Mouse (Mus musculus): Measurements from ENCODE around the gene Traf3. TPM values are rescaled to one million over a fixed set of nuclear protein-coding genes. Genes with fewer than 3 reads are reported as not detected.

The Traf3 gene
- polyA plus RNA-seq, 1 experiment from 2014 or later, result 23.4 TPM

- H3K36me3 ChIP-seq, result peaks cover 28% of the 10 kb centered on the region
- no peaks in the 10 kb centered on the region; the same call in 1 of the 2 replicates for H3K4me1 ChIP-seq
- H3K27ac ChIP-seq, result peak overlapping the region; percentile 1; the same call in 1 of the 2 replicates
- no peak for ATAC-seq (ENCODE audit: low FRiP score)
- no peak overlapping the region for H3K4me2 ChIP-seq (replicated peaks)
- WGBS, result 79% methylated on average over 10 of the region's 10 CpGs
- no peak overlapping the region for H3K9ac ChIP-seq
- H3K9me3 ChIP-seq (replicated peaks), result peaks cover 15% of the 10 kb centered on the region
- no peak overlapping the region for H3K4me3 ChIP-seq
- H3K27me3 ChIP-seq, result no peaks in the 10 kb centered on the region
These were observed 59.1 kb downstream of the Traf3 start for GRCm38 (mm10) chr12:111225197-111225780.

GRCm38 (mm10) chr12:111227410-111227809 is 61.2 kb downstream of the Traf3 start:
- Histone ChIP-seq H3K9ac (no peak overlapping the region), H3K4me2 (replicated peaks) (no peak overlapping the region), H3K4me3 (no peak overlapping the region), H3K36me3 (peaks cover 8% of the 10 kb centered on the region), H3K27me3 (no peaks in the 10 kb centered on the region), H3K4me1 (no peaks in the 10 kb centered on the region; the same call in 1 of the 2 replicates), H3K9me3 (replicated peaks) (0 out of 2 replicates have a peak, but pooled peaks cover 2% of the 10 kb centered on the region), H3K27ac (no peak overlapping the region)
- no peak for ATAC-seq (ENCODE audit: low FRiP score)
- WGBS, result 85% methylated on average over 4 of the region's 4 CpGs

GRCm38 (mm10) chr12:111228488-111228887 is 62.3 kb downstream of the Traf3 start:
- H3K9ac ChIP-seq, result no peak overlapping the region
- H3K4me1 ChIP-seq, result no peaks in the 10 kb centered on the region; the same call in 1 of the 2 replicates
- H3K4me3 ChIP-seq, result no peak overlapping the region
- 95% methylated on average over 5 of the region's 5 CpGs for WGBS
- H3K27me3 ChIP-seq, result no peaks in the 10 kb centered on the region
- no peak overlapping the region for H3K27ac ChIP-seq
- no peaks in the 10 kb centered on the region for H3K9me3 ChIP-seq (replicated peaks)
- H3K4me2 ChIP-seq (replicated peaks), result no peak overlapping the region
- no peak for ATAC-seq (ENCODE audit: low FRiP score)
- no peaks in the 10 kb centered on the region for H3K36me3 ChIP-seq

- ATAC-seq (ENCODE audit: low FRiP score), result no peak
- H3K4me1 ChIP-seq, result no peaks in the 10 kb centered on the region
- no peak overlapping the region for H3K4me2 ChIP-seq (replicated peaks)
- no peaks in the 10 kb centered on the region for H3K9me3 ChIP-seq (replicated peaks)
- no peak overlapping the region for H3K9ac ChIP-seq
- no peaks in the 10 kb centered on the region for H3K27me3 ChIP-seq
- no peak overlapping the region for H3K4me3 ChIP-seq
- no peak overlapping the region for H3K27ac ChIP-seq
- 93% methylated on average over 2 of the region's 2 CpGs for WGBS
- H3K36me3 ChIP-seq, result peaks cover 6% of the 10 kb centered on the region; the same call in 1 of the 2 replicates
These were observed 64.6 kb downstream of the Traf3 start for GRCm38 (mm10) chr12:111230793-111231192.

- no peaks in the 10 kb centered on the region for H3K27me3 ChIP-seq
- no peak overlapping the region for H3K9ac ChIP-seq
- no peak overlapping the region for H3K4me2 ChIP-seq (replicated peaks)
- no peak for ATAC-seq (ENCODE audit: low FRiP score)
- no peak overlapping the region for H3K4me3 ChIP-seq
- peaks cover 6% of the 10 kb centered on the region for H3K4me1 ChIP-seq
- no peaks in the 10 kb centered on the region for H3K9me3 ChIP-seq (replicated peaks)
- WGBS, result 90% methylated on average over 4 of the region's 4 CpGs
- no peak overlapping the region for H3K27ac ChIP-seq
- peaks cover 21% of the 10 kb centered on the region; the same call in 1 of the 2 replicates for H3K36me3 ChIP-seq
These were observed 67.6 kb downstream of the Traf3 start for GRCm38 (mm10) chr12:111233798-111234197.

DNA sequence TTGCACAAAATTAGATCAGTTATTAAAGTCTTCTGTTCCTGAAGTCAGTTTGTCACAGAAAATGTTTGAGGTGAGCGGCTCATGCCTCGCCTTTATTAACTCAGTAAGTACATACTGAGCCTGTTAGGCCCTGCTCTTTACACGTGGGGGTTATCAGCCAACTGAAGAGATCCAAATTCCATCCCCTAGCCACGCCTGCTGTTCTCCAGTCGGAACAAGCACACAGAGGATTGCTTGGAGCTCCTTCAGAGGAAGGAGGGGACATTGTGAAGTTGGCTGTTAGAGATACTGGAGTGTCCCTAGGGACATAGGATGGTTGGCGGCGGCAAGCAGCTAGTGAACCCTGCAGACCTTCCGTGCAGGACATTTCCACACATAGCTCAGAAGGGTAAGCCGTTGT is 68.2 kb downstream of the Traf3 start:
- no peak for ATAC-seq (ENCODE audit: low FRiP score)
- 84% methylated on average over 9 of the region's 9 CpGs for WGBS
- no peaks in the 10 kb centered on the region for H3K27me3 ChIP-seq
- no peaks in the 10 kb centered on the region for H3K9me3 ChIP-seq (replicated peaks)
- H3K4me1 ChIP-seq, result peaks cover 7% of the 10 kb centered on the region
- no peak overlapping the region for H3K27ac ChIP-seq
- no peak overlapping the region for H3K4me3 ChIP-seq
- no peak overlapping the region for H3K9ac ChIP-seq
- peaks cover 21% of the 10 kb centered on the region; the same call in 1 of the 2 replicates for H3K36me3 ChIP-seq
- H3K4me2 ChIP-seq (replicated peaks), result no peak overlapping the region

- no peak overlapping the region for H3K27ac ChIP-seq
- H3K27me3 ChIP-seq, result no peaks in the 10 kb centered on the region
- H3K4me1 ChIP-seq, result peaks cover 7% of the 10 kb centered on the region
- 91% methylated on average over 6 of the region's 6 CpGs for WGBS
- no peaks in the 10 kb centered on the region for H3K9me3 ChIP-seq (replicated peaks)
- no peak for ATAC-seq (ENCODE audit: low FRiP score)
- no peak overlapping the region for H3K4me2 ChIP-seq (replicated peaks)
- no peak overlapping the region for H3K9ac ChIP-seq
- peaks cover 21% of the 10 kb centered on the region; the same call in 1 of the 2 replicates for H3K36me3 ChIP-seq
- H3K4me3 ChIP-seq, result no peak overlapping the region
These were observed 69.5 kb downstream of the Traf3 start for GRCm38 (mm10) chr12:111235631-111236030.

- H3K4me2 ChIP-seq (replicated peaks), result no peak overlapping the region
- ATAC-seq (ENCODE audit: low FRiP score), result no peak
- H3K9ac ChIP-seq, result no peak overlapping the region
- H3K36me3 ChIP-seq, result peaks cover 28% of the 10 kb centered on the region
- WGBS, result 92% methylated on average over 16 of the region's 16 CpGs
- no peaks in the 10 kb centered on the region for H3K9me3 ChIP-seq (replicated peaks)
- H3K27me3 ChIP-seq, result no peaks in the 10 kb centered on the region
- no peak overlapping the region for H3K27ac ChIP-seq
- H3K4me3 ChIP-seq, result no peak overlapping the region
- H3K4me1 ChIP-seq, result peaks cover 7% of the 10 kb centered on the region
These were observed 71.5 kb downstream of the Traf3 start for GRCm38 (mm10) chr12:111237611-111238188.

- peaks cover 34% of the 10 kb centered on the region for H3K36me3 ChIP-seq
- no peak overlapping the region for H3K4me3 ChIP-seq
- H3K9me3 ChIP-seq (replicated peaks), result no peaks in the 10 kb centered on the region
- peak overlapping the region; percentile 37; the same call in 1 of the 2 replicates for H3K27ac ChIP-seq
- no peak overlapping the region for H3K9ac ChIP-seq
- no peak overlapping the region for H3K4me2 ChIP-seq (replicated peaks)
- WGBS, result 87% methylated on average over 5 of the region's 5 CpGs
- H3K27me3 ChIP-seq, result no peaks in the 10 kb centered on the region
- no peak for ATAC-seq (ENCODE audit: low FRiP score)
- H3K4me1 ChIP-seq, result peaks cover 7% of the 10 kb centered on the region
These were observed 72.2 kb downstream of the Traf3 start for GRCm38 (mm10) chr12:111238345-111238744.

GRCm38 (mm10) chr12:111238778-111239177 is 72.6 kb downstream of the Traf3 start:
- H3K9me3 ChIP-seq (replicated peaks), result no peaks in the 10 kb centered on the region
- ATAC-seq (ENCODE audit: low FRiP score), result no peak
- no peak overlapping the region for H3K4me2 ChIP-seq (replicated peaks)
- no peak overlapping the region for H3K9ac ChIP-seq
- 49% methylated on average over 4 of the region's 4 CpGs for WGBS
- H3K4me1 ChIP-seq, result peaks cover 7% of the 10 kb centered on the region
- H3K27ac ChIP-seq, result peak overlapping the region; percentile 37; the same call in 1 of the 2 replicates
- no peak overlapping the region for H3K4me3 ChIP-seq
- H3K27me3 ChIP-seq, result no peaks in the 10 kb centered on the region
- H3K36me3 ChIP-seq, result peaks cover 37% of the 10 kb centered on the region

GRCm38 (mm10) chr12:111239930-111240329 is 73.8 kb downstream of the Traf3 start:
- WGBS, result 91% methylated on average over 10 of the region's 10 CpGs
- no peaks in the 10 kb centered on the region for H3K9me3 ChIP-seq (replicated peaks)
- H3K9ac ChIP-seq, result no peak overlapping the region
- H3K27me3 ChIP-seq, result no peaks in the 10 kb centered on the region
- no peak overlapping the region for H3K4me3 ChIP-seq
- H3K27ac ChIP-seq, result no peak overlapping the region
- H3K36me3 ChIP-seq, result peaks cover 44% of the 10 kb centered on the region
- no peak overlapping the region for H3K4me2 ChIP-seq (replicated peaks)
- ATAC-seq (ENCODE audit: low FRiP score), result no peak
- H3K4me1 ChIP-seq, result peaks cover 7% of the 10 kb centered on the region

GRCm38 (mm10) chr12:111241916-111242315 is 75.7 kb downstream of the Traf3 start:
- Histone ChIP-seq H3K9me3 (replicated peaks) (no peaks in the 10 kb centered on the region), H3K4me3 (no peak overlapping the region), H3K27me3 (no peaks in the 10 kb centered on the region), H3K9ac (no peak overlapping the region), H3K4me2 (replicated peaks) (no peak overlapping the region), H3K36me3 (peaks cover 56% of the 10 kb centered on the region), H3K4me1 (peaks cover 7% of the 10 kb centered on the region), H3K27ac (no peak overlapping the region)
- no peak for ATAC-seq (ENCODE audit: low FRiP score)
- WGBS, result 95% methylated on average over 6 of the region's 6 CpGs

DNA sequence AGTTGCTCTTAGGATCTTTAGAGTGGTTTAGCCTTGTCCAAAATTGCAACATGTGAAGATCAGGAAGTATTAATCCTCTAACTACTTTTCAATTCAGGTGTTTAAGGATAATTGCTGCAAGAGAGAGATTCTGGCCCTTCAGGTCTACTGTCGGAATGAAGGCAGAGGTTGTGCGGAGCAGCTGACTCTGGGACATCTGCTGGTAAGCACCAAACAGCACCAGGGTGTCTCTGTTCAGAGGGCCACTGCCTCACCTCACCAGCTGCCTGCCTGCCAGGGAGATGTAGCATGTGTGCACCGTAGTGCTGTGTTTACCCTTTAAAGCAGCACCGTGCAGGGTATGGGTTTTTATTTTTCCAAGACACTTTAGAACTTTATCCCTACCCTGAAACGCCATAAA is 76.2 kb downstream of the Traf3 start:
- no peak overlapping the region for H3K4me2 ChIP-seq (replicated peaks)
- H3K9me3 ChIP-seq (replicated peaks), result no peaks in the 10 kb centered on the region
- peaks cover 7% of the 10 kb centered on the region for H3K4me1 ChIP-seq
- H3K36me3 ChIP-seq, result peaks cover 59% of the 10 kb centered on the region
- no peak overlapping the region for H3K4me3 ChIP-seq
- WGBS, result 97% methylated on average over 5 of the region's 5 CpGs
- H3K27ac ChIP-seq, result no peak overlapping the region
- no peaks in the 10 kb centered on the region for H3K27me3 ChIP-seq
- H3K9ac ChIP-seq, result no peak overlapping the region
- no peak for ATAC-seq (ENCODE audit: low FRiP score)

All from hindbrain, embryonic 12.5 days (tissue).